Mouse (Mus musculus) ovary, adult 18-20 months (tissue): Measurements from ENCODE around the gene Usp19.

ENCODE experiments used
- DNase-seq: peaks from one replicate; pipeline ENCODE4 v3.0.0; 2022; ENCODE audit warnings: low spot score, mixed read lengths

Usp19 gene

GRCm38 (mm10) chr9:108490559-108491285, at the start of gene Usp19:
Gene Usp19 (plus strand): TSS chr9:108490602.
- DNase-seq = peak; percentile 95

- no peak for DNase-seq
These were observed 49.0 kb upstream of the Usp19 start for GRCm38 (mm10) chr9:108441236-108441919.

- no peak for DNase-seq
These were observed 45.3 kb upstream of the Usp19 start for GRCm38 (mm10) chr9:108445125-108445524.

GRCm38 (mm10) chr9:108449860-108450259, 40.5 kb upstream of the Usp19 start:
- no peak for DNase-seq

GRCm38 (mm10) chr9:108450292-108451169, 39.9 kb upstream of the Usp19 start:
- DNase-seq = no peak

- DNase-seq = no peak
These were observed 39.3 kb upstream of the Usp19 start for GRCm38 (mm10) chr9:108451170-108451493.

- no peak for DNase-seq
These were observed 38.8 kb upstream of the Usp19 start for GRCm38 (mm10) chr9:108451519-108452160.

GRCm38 (mm10) chr9:108452291-108452906, 38.0 kb upstream of the Usp19 start:
- peak; percentile 69 for DNase-seq

GRCm38 (mm10) chr9:108452911-108453310, 37.5 kb upstream of the Usp19 start:
- no peak for DNase-seq

GRCm38 (mm10) chr9:108453458-108453857, 36.9 kb upstream of the Usp19 start:
- no peak for DNase-seq

- no peak for DNase-seq
These were observed 36.0 kb upstream of the Usp19 start for GRCm38 (mm10) chr9:108454429-108454828.

- DNase-seq = no peak
These were observed 34.4 kb upstream of the Usp19 start for GRCm38 (mm10) chr9:108455747-108456571.

GRCm38 (mm10) chr9:108456953-108457352, 33.4 kb upstream of the Usp19 start:
- no peak for DNase-seq

GRCm38 (mm10) chr9:108459939-108460318, 30.5 kb upstream of the Usp19 start:
- no peak for DNase-seq

GRCm38 (mm10) chr9:108460319-108461178, 29.9 kb upstream of the Usp19 start, which contains the start of gene Ccdc71:
Gene Ccdc71 (plus strand): TSS chr9:108460527.
- DNase-seq = peak; percentile 72

- DNase-seq = no peak
These were observed 29.2 kb upstream of the Usp19 start, which contains the start of gene Klhdc8b for GRCm38 (mm10) chr9:108461181-108461631. Gene Klhdc8b (minus strand): TSS chr9:108461581.

- no peak for DNase-seq
These were observed 28.7 kb upstream of the Usp19 start for GRCm38 (mm10) chr9:108461675-108462074.

- DNase-seq = no peak
These were observed 28.2 kb upstream of the Usp19 start for GRCm38 (mm10) chr9:108462192-108462591.

- DNase-seq = no peak
These were observed 26.7 kb upstream of the Usp19 start for GRCm38 (mm10) chr9:108463713-108464112.

- no peak for DNase-seq
These were observed 24.2 kb upstream of the Usp19 start for GRCm38 (mm10) chr9:108466219-108466618.
